Mouse (Mus musculus) cerebellum, adult 8-10 months (tissue): ENCODE measurements around the gene Fads3.
A peak's percentile ranks its signal among the peaks of the same experiment; 100 is the strongest.

ENCODE experiments used
- DNase-seq: peaks from one replicate; pipeline ENCODE4 v3.0.0; 2022

Gene Fads3

DNA sequence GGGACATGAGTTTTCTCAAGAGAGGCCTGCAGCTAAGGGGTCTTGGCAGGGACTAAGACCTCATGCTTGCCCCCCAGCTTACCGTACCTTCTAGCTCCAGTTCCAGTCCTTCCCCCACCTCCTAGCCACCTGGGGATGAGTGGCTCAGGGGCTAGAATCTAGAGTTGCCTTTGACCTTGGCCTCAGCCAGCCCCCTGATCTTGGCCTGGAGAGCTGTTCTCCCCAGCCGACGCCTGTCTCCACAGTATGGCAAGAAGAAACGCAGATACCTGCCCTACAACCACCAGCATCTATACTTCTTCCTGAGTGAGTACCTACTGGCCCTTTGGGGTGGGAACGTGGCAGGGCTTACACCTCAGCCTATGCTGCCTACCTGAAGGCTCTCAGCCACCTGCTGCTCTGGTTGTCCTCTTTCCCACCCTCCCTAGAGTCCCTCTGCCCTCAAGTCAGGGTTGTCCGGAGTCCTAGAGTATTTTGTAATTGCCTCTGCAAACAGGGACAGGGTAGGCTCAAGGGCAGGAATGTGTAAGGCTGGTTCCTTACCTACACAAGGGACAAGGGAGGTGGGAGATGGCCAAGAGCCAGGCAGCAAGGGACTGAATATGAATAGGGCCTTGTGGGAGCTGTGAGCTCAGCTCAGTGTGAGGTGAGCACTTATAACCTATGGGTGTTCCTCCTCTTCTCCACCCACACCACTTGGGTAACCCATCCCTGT, 13.1 kb downstream of the Fads3 start:
- DNase-seq = no peak

DNA sequence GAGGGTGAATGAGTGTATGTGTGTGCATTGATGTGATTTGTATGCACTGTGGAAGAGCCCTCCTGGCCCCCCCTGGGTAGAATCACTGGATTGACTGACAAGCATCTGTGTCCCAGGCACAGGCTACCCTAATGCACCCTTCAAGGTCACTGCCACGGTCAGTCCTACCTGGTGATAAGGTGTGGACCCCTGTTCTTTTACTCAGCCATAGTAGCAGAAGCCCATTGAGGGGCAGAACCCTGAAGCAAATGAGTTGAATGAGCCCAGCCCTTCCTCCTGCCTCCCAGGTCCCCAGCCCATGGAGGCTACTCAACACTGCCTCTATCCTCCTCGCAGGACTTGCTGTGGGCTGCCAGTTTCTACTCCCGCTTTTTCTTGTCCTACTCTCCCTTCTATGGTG, 13.9 kb downstream of the Fads3 start:
- DNase-seq = no peak

- no peak for DNase-seq
These were observed 14.7 kb downstream of the Fads3 start for GRCm38 (mm10) chr19:10055783-10056660.

- DNase-seq = no peak
These were observed 15.3 kb downstream of the Fads3 start for GRCm38 (mm10) chr19:10056686-10057085.

DNA sequence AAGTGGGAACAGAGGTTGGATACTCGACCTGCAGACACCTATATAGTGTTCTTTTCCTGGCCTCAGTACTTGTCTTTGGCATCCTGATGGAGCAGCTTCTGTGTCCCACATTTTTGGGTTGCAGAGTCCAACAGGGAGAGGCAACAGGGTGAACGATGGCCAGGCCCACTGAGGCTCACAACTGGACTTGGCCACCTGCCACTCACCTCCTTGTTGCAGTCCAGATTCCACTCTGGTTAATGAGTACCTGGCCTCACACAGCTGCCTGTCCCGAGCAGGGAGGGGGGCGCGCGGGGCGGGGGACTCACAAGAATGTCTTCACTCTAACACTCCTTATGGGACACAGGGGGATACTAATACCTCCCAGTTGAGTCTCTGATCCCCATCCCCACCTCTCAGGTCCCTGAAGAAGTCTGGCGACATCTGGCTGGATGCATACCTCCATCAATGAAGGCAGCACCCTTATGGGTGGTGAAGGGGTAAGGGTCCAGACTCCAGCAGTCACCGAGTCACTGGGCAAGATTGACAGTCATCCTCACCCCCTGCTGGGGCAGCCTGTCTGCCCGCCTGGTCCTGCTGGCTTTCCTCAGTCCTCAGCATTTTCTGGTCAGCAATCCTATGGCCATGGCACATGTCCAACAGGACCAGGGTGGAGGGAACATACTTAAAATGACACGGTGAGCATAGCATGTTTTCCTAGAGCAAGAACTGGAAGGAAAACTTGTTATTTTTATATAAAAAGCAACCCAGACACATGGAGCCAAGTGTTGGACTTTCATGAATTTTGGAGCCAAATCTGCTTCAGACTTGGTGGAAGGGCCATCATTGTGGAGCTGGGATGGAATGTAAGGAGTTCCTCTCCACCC, 16.4 kb downstream of the Fads3 start:
- no peak for DNase-seq

- DNase-seq = no peak
These were observed 17.0 kb downstream of the Fads3 start for GRCm38 (mm10) chr19:10058352-10058825.

- DNase-seq = no peak
These were observed 17.6 kb downstream of the Fads3 start for GRCm38 (mm10) chr19:10058876-10059427.

DNA sequence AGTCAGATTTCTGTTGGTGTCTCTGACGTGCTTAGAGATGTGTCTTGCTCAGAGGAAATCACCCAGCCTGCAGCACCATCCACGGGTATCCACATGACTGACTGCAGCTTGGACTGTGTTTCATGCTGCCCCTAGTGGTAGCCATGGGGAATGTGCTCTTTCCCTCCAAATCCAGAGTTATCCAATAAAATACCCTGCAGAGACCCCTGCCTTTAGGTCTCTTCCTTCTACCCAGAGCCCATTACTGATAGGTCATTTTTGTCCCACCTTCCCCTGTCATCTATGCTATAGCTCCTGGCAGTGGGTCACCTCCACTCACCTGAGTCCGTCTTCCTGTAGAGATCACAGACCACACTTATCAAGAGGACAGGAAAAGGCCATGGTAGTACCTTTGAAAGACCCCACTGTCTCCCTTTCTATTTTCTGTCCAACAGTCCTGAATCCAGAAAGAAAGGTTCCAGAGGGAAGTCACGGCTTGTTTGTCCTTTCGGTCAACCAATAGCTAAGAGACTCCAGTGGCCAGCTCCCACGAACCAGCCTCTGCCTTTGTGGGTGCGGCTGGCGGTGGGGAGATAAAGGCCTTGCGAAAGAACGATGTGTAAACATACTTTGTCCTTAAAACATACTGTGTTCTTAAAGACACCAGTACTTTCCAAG, 18.7 kb downstream of the Fads3 start:
- peak; percentile 37 for DNase-seq

GRCm38 (mm10) chr19:10060783-10061590, 19.6 kb downstream of the Fads3 start:
- DNase-seq = no peak

DNA sequence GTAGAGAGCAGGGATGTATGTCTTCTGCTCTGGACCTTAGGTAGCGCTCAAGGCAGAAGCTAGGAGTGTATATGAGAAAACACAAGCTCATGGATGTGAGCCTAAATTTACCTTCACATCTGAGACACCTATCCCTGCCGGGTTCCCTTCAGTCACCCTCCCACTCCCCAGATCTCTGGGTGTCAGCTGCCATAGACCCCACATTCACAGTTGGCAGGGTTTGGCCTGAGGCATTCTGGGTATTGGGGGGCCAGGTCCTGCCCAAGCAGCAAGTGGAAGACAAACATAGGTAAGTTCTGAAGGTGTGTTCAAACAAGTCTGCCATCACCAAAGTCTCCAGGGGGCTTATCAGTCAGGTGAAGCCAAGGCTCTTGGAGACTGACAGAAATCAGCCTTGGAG, 20.3 kb downstream of the Fads3 start:
- no peak for DNase-seq

GRCm38 (mm10) chr19:10062292-10062691, 20.9 kb downstream of the Fads3 start:
- no peak for DNase-seq

- DNase-seq = no peak
These were observed 21.5 kb downstream of the Fads3 start for GRCm38 (mm10) chr19:10062862-10063261.

- DNase-seq = no peak
These were observed 23.0 kb downstream of the Fads3 start for GRCm38 (mm10) chr19:10064173-10065012.

DNA sequence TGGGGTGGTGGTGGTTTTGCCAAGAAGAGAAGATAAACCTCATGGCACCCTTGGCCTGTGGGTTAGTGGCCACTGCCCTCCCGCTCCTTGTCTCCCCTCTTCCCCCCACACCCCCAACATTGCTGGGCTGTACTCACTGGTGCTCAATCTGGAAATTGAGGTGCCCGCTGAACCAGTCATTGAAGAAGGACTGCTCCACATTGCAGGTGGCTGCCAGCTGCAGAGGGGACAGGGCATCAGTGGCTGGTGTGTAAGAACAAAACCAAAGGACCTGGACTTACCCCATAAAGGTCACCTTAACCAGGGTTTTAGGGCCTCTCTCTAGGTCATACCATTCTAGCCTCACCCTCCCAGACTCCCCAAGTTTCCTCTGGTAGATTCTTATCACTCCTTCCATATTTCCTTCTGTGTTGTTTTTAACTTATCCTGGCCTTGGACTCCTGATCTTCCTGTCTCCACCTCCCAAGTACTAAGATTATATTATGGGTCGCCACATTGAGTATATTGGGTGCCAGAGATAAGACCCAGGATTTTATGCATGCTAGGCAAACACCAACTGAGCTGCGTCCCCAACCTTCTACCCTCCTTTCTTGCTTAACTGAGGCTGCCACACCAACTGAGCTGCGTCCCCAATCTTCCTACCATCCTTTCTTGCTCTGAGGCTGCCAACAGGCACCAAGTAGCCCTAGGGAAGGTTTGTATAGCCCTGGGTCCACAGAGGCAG, 24.3 kb downstream of the Fads3 start:
- DNase-seq = no peak

DNA sequence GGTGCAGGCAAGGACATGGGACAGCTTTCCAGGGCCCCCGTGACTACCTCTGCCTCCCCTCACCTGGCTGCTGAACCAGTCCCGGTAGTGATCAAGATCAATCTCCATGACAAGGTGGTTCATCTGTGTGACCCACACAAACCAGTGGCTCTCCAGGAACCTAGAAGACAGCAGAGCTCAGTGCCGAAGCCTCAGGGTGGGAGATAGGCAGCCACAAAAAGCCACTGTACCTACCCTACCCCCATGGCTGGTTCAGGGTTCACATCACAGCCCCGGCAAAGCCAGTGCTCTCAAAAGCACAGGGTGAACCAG, 24.8 kb downstream of the Fads3 start:
- DNase-seq = no peak

DNA sequence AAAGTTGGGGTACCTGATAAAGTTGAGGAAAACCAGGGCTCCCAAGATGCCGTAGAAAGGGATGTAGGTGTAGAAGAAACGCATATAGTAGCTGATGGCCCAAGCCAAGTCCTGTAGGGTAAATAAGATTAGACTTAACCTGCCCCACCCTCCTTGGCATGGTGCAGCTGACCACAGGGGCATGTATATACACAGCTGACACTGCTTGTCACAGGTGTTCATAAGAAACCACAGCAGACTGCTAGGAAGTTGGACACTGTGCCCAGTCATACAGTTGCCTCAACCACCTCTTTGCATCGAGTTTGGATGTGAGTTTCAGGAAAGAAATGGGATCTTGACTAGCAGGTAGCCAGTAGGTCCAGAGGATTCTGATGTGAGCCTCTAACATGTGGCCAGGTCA, 25.1 kb downstream of the Fads3 start:
- DNase-seq = no peak

DNA sequence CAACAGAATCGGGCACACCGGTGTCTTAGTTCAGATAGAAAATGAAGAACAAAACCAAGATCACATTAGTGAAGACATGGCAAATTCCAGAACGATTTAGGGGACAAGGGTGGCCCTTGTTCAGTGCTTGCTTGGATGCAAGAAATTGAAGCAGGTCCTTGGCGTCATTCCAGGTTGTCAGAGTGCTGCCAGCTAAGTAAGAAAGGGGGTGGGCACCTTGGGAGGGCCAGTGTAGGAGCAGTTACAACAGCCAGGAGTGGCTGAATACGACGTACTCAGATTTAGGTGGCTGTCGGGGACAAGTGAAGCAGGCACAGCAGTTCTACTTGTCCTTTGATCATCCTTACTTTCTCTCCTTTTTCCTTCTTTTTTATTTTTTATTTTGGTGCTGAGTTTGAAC, 26.3 kb downstream of the Fads3 start:
- DNase-seq = no peak

- DNase-seq = no peak
These were observed 29.0 kb downstream of the Fads3 start for GRCm38 (mm10) chr19:10070186-10070980.

DNA sequence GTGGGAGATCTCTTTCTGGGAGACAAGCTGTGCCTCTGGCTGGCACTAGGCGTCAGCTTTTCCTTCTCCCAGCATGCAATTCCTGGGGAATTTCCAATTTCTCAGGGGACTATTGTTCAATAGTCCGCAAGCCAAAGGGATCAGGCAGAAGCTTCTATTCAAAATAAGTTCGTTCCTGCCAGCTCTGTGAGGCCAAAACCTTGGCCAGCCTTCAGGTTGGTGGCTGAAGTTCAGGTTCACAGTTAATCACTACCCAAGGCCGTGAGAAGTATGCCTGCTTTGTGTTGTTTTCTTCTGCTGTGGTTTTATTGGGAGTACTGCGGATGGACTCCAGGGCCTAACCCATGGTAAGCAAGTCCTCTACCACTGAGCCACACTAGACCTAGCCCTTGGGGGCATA, 29.8 kb downstream of the Fads3 start:
- no peak for DNase-seq
